Mouse (Mus musculus): Measurements from ENCODE around the gene Abca14. TPM values are rescaled to one million over a fixed set of nuclear protein-coding genes. Genes with fewer than 3 reads are reported as not detected.

The Abca14 gene
- polyA plus RNA-seq (2014; fragmentation: Illumina TruSeq; extraction: RNeasy Lipid Tissue Mini Kit (QIAGEN cat#74804); ENCODE audit: low read depth, low replicate concordance), result not detected

DNA sequence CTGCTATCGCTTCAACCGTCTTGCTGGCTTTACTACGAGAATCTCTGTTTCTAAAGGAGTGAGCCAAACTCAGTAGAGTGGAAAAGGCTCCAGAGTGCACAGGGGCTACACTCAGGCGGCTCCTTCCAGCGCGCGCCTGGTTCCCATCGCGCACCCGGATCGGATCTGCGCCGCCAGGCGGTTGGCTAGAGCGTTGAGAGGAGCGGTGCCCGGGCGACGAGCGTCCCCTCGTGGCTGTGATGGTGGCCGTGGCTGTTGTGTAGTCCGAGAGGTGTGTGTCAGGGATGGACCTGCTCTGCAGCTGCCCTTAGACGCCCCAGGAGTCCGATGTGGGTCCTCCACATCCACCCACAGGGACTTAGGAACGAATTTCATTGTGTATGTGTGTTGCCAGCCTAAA lies at the start of gene Abca14:
TSS of gene Abca14 (plus strand) at position 173 of the 400 bp plus-strand sequence.

DNA sequence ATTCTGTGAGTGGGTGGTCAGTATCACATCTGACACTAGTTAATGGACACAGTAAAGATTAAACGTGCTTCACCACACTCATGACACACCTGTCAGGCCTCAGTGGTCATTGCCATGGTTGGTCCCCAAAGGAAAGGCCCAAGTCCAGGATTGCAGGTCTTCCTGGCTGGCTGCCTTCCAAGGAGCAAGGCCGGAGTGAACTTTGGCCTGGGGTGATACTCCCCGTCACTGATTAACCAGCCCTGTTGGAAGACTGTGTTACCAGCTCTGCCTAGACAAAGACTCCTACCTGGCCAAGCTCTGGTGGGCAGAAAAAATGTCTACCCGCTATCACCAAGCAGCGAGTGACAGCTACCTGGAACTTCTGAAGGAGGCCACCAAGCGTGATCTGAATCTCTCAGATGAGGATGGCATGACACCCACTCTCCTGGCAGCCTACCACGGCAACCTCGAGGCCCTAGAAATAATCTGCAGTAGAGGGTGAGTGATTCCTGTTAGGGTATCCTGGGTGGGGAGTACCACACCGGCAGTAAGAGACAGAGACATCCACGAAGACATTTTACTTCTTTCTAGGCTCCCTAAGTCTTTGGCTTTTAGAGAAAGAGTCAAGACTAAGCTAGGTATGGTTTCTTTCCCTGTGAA lies 30.0 kb upstream of the Abca14 start, which contains the start of gene Anks4b:
TSS of gene Anks4b (plus strand) at position 256 of the 642 bp plus-strand sequence.

DNA sequence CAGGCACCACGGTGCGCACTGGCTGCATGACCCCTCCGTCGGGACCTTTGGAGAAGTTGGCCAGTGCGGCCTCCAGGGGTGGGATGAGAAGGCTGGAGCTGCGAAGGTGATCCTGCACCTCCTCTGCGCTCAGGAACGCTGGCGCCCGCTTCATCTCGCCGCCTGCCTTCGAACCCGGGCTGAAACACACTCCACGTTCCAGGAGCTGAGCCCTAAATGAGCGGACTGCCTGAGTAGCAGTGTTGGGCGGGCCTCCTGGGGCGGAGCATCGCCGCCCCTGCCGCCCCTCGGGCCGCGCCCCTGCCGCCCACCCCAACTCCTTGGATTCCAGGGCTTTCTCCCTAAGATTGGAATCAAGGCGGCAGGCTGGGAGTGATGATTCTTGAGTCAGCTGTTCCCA lies 2.0 kb upstream of the Abca14 start, which contains the start of gene Crym:
TSS of gene Crym (minus strand) at position 341 of the 400 bp plus-strand sequence.

DNA sequence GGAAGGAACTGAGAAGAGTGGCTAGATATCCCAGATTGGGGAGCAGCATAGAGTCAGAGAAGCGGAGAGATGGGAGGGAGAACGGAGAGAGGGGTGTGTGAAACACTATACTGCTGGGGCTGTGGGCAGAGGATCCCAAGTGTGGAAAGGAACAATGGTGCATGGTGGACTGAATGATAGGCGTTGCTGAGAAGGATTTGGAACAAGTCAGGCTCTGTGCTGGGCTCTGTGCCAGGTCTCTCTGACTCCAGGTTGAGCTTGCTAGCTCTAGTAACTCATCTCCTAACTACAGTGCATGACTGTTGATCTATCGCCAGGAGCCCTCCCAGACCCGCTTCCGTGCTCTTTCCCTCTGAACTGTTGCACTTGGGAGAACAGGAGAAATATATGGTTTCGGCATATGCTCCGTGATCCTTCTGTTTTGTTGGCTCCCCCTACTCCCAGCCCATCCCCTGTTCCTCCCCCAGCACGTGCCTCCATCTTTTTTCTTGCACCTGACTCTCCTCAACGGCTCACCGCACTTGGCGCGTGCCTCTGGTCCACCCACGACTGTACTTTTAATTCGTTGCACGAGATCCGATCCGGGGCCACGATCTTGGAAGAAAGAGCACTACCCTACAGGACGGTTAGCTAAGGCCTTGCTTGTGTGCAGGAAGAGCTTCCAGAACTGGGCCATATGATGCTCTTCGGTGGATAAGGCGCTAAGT lies 124.5 kb downstream of the Abca14 start, which contains the start of gene Abca15:
TSS of gene Abca15 (plus strand) at position 584 of the 707 bp plus-strand sequence.

Other genes starting within 250 kb of the Abca14 start
- gene Dnah3, start 108.7 kb upstream of the Abca14 start, polyA plus RNA-seq (2014; fragmentation: Illumina TruSeq; extraction: RNeasy Lipid Tissue Mini Kit (QIAGEN cat#74804); ENCODE audit: low read depth, low replicate concordance), result not detected
- gene Tmem159, start 101.6 kb upstream of the Abca14 start, polyA plus RNA-seq (2014; fragmentation: Illumina TruSeq; extraction: RNeasy Lipid Tissue Mini Kit (QIAGEN cat#74804); ENCODE audit: low read depth, low replicate concordance), result 199 TPM
- gene Zp2, start 58.7 kb upstream of the Abca14 start, polyA plus RNA-seq (2014; fragmentation: Illumina TruSeq; extraction: RNeasy Lipid Tissue Mini Kit (QIAGEN cat#74804); ENCODE audit: low read depth, low replicate concordance), result not detected
- not detected for gene Anks4b, start 30.1 kb upstream of the Abca14 start, polyA plus RNA-seq (2014; fragmentation: Illumina TruSeq; extraction: RNeasy Lipid Tissue Mini Kit (QIAGEN cat#74804); ENCODE audit: low read depth, low replicate concordance)
- gene Crym, start 1.9 kb upstream of the Abca14 start, polyA plus RNA-seq (2014; fragmentation: Illumina TruSeq; extraction: RNeasy Lipid Tissue Mini Kit (QIAGEN cat#74804); ENCODE audit: low read depth, low replicate concordance), result not detected
- gene Abca15, start 124.7 kb downstream of the Abca14 start, polyA plus RNA-seq (2014; fragmentation: Illumina TruSeq; extraction: RNeasy Lipid Tissue Mini Kit (QIAGEN cat#74804); ENCODE audit: low read depth, low replicate concordance), result not detected
- not detected for gene Abca16, start 205.7 kb downstream of the Abca14 start, polyA plus RNA-seq (2014; fragmentation: Illumina TruSeq; extraction: RNeasy Lipid Tissue Mini Kit (QIAGEN cat#74804); ENCODE audit: low read depth, low replicate concordance)